Mouse (Mus musculus): ENCODE data around the gene Kcnj12.

Kcnj12 gene

DNA sequence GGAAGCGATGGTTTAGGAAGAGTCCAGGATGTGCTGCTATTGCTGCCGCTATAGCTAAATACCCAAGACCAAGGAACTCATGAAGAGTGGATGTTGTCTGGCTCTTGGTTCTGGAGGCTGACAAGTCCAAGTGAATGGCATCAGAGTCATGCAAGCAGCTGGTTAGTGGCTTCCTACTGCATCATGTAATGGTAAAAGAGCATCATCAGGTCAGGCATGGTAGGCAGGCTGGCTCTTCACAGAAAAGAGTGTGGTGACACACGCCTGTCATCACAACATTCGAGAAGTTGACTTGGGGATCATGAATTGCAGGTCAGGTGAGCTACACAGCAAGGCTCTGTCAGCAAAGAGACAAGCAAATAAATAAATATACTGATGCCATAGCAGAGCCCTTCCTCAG lies 89.1 kb downstream of the Kcnj12 start:
- no peak for DNase-seq

DNA sequence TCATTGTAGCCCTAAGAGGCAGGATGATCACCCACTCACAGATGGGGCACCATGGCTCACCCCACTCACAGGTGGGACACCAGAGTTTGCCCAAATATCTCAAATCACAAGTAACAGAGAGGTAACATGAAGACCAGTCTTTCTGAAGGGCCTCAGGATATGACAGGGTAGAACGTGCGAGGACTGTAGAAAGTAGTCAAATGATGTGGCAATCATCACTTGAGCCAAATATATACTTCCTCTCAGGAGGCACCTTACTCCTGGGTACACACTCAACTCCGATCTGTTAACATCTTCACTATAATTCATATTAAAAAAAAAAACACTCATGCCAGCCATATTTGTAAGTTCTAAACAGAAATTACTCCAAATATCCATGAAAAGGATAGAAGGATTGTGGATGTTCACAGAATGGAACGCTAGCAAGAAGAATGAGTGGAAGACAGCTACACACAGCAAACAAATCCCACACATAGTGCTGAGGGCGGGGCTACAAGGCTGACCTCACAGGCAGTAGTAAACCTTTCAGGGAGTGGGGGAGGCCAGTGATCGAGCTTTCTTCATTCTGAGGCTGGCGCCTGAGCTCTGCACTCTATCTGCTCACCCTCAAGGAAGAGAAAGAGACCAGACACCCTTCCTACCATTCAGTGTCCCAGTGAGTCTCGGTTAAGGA lies 90.1 kb downstream of the Kcnj12 start:
- DNase-seq = no peak

DNA sequence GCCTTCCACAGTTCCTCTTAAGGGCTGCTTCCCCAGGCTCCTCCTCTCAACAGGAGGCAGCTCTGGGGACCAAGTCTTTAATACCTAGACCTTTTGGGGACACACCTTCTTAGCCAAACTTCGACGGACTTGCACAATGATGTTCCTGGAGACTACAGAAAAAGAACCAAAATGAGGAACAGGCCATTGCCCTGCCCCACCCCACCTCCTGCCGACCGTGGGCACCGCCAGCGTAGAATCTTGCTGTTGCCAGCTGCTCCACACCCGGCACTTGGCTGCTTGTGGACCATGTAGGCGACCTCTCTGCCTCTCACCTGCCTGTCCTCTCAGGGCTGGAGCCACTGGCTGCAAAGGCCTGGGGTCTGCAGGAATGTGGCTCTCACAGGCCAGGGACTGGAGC lies 93.9 kb downstream of the Kcnj12 start:
- no peak for DNase-seq

DNA sequence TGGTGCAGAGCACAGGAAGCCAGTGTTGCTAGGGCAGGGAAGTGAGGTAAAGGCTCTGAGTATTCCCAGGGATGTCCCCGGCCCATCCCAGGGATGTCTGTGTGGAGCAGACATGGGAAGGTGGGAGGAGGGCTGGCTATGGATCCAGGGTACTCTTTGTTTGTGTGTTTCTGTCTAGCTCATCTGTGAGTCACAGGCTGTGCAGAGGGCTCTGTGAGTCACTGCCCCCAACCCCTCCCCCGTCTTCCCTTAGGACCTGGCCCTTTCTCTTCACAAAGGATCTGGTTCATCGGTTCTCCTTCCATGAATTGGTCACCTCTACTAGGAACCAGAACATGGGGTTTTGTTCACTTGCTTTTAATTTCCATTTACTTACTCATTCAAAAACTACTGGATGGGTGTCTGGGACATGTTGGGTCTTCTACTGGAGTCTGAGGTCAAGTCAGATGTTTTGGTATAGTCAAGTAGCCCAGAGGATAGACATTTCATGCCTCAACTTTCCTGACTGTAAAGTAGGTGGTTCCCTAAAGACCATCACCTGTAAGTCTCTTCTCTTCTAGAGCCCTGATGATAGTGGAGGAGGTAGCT lies 97.7 kb downstream of the Kcnj12 start:
- DNase-seq = no peak

Data from thymus, postnatal 25 days (tissue).